Mouse (Mus musculus) cerebellum, postnatal 25 days (tissue): Measurements from ENCODE around the gene Bzw1.

Experiments
- DNase-seq, 2 experiments: peaks; one replicate each; pipeline ENCODE4 v3.0.0; 2021; ENCODE audit warnings: mixed read lengths in 2 of 2

Bzw1 gene

DNA sequence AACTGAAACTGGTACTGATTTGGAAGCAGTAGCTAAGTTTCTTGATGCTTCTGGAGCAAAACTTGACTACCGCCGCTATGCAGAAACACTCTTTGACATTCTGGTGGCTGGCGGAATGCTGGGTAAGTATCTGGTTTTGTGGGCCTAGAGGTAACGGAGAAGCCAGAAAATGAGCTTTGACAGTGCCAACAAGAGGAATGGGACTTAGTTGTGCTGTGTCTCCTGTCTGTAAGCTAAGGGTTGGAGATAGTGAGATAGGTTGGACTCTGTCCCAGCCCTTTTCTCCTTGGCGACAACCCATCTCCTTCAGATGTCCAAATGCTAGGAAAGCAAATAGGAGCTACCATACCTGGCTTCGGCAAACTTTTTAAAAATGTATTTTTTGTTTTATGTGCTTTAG, 5.0 kb downstream of the Bzw1 start:
- DNase-seq = no peak

DNA sequence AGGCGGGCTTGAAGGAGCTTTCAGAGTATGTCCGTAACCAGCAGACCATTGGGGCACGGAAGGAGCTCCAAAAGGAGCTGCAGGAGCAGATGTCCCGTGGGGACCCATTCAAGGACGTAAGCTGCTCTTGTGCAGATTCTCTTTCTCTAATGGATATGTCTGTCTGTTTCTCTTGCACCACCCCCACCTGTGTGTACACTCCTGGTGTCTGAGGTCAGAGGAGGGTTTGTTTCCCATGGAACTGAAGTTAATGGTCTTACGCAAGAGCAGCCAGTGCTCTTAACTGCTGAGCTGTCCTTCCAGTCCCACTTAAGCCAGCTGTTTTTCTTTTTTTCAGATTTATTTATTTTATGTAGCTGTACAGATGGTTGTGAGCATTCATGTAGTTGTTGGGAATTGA, 8.7 kb downstream of the Bzw1 start:
- no peak for DNase-seq

DNA sequence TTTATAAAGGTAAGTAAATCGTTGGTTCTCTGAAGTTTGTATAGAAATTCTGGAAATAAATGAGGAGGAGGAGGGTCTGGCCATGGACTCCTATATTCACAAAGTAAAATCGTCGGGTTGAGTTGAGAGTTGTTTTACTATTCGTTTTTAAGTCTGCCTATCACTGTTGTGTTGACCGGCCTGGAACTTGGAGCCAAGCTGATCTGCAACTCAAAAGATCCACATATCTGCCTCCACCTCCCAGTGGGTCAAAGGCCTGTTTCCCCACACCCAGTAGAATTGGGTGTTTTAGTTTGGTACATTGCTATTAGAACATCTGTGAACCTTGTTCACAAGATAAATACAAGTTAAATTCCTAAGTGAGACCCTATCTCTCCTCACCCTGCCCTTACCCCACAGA, 11.0 kb downstream of the Bzw1 start:
- no peak for DNase-seq

DNA sequence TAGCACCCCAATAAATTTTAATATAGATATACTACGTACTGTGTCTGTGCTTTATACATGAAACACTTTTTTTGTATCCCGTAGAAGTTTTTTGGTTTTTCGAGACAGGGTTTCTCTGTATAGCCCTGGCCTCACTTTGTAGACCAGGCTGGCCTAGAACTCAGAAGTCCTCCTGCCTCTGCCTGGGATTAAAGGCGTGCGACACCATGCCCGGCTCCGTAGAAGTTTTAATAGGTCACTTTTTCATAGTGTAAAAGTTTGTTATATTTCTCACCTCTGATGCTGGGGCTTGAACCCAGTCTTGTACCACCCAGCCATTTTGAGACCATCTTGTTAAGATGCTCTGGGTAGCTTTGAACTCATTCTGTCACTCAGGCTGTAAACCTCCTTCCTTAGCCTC, 14.6 kb downstream of the Bzw1 start:
- DNase-seq = no peak

DNA sequence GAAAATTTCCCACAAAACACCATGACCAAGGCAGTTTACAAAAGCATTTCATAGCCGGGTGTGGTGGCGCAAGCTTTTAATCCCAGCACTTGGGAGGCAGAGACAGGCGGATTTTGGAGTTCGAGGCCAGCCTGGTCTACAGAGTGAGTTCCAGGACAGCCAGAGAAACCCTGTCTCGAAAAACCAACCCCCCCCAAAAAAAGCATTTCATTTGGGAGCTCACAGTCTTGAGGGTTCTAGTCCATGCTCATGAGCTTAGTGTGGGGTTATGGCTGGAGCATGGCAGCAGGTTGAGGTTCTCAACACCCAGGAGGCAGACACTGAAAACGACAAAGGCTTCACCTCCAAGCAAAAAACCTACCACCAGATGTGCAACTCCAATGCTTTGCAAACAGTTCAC, 15.4 kb downstream of the Bzw1 start:
- DNase-seq = no peak

DNA sequence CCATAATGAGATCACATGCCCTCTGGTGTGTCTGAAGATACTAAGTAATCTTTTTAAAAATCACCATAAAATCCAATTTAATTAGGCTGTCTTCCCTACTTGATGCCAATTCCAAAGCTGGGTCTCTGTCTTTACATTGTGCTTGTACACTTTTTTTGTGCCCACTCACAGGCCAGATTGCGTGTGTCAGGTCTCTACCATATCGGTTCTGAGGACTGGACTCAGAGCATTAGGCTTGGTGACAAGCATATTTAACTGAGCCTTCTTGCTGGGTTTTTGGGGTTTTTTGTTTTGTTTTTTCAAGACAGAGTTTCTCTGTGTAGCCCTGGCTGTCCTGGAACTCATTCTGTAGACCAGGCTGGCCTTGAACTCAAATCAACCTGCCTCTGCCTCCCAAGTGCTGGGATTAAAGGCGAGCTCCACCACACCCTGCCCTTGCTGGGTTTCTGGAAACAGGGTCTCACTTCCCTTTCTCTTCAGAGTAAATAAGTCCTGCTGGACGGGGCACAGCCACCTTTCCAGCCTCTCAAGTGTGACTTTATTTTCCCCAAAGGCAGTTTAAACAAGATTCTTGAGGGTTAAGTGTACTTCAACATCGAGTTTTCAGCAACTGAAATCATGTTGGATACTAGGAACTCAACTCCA, 17.0 kb downstream of the Bzw1 start:
- no peak for DNase-seq

DNA sequence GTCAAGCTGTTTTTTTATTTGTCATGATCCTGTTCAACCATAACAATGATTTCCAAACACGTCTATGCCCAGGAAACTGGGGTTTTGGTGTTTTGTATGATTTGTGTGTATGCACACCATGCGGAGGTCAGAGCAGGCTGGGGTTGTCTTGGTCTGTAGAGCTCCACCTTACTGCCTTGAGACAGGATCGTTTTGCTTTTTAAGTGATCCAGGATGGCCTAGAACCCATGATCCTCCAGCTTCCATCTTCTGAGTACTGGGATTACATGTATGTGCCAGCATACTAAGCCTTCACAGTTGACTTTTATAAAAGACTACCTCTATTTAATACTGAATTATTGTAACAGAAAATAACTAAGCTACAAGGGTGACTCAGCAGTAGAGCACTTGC, 17.5 kb downstream of the Bzw1 start:
- no peak for DNase-seq

DNA sequence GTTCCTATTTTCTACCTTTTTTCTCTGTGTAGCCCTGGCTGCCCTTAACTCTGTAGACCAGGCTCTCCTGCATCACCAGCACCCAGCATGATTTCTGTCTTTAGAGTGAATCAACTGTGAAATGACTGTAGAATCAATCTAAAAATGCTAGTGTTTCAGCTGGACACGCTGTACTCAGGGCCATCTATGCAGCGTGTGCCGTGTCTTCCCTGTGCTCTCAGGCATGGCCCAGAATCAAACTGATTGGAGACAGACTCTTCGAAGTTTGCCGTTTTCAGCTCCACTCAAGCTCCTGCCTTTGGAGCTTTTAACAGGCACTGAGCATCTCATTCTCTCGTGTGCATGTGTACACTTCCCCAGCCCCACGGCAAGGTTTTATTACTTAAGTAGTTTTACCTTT, 18.1 kb downstream of the Bzw1 start:
- no peak for DNase-seq

DNA sequence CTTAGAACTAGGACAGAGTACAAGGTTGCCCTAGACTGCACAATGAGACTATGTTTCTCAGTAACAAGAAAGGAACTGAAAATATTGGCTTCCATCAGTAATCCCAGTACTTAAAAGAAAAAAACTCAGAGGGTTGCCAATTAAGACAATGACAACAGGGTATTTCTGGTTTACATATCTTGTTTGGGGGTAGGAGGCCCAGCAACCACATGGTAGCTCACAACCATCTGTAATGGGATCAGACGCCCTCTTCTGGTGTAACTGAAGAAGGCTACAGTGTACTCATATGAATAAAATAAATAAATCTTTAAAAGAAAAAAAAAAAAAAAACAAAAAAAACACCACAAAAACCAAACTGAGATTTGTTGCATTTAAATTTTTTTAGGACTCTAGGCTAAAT, 22.7 kb downstream of the Bzw1 start:
- no peak for DNase-seq

DNA sequence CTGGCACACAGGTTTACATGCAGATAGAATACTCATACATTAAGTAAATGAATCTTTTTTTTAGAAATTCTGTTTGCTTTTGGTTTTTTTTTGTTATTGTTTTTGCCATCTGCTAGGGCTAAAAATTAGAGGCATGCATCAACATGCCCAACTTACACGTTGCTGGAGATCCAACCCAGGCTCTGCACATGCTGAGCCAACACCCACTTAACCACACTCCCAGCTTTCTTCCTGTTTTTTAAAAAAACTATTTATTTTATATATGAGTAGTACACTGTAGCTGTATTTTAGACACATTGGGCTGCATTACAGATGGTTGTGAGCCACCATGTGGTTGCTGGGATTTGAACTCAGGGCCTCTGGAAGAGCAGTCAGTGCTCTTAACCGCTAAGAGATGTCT, 23.4 kb downstream of the Bzw1 start:
- no peak for DNase-seq

DNA sequence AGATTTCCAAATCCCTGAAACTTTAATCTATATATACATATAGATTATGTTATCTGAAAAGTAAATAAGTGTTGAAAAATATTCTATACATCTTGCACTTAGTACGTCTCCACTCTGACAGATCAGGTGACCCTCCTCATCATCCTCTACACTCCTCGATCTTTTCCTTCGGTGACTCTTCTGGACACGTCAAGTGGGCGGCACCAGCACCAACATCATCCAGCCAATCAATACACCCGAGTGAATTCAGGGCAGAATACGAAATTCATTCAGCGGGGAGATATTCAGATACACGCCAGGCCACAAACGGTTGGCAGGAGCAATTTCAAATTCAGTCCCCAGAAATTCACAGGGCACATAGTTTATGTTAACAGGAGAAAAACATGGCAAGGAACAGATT, 27.3 kb downstream of the Bzw1 start:
- DNase-seq = no peak

DNA sequence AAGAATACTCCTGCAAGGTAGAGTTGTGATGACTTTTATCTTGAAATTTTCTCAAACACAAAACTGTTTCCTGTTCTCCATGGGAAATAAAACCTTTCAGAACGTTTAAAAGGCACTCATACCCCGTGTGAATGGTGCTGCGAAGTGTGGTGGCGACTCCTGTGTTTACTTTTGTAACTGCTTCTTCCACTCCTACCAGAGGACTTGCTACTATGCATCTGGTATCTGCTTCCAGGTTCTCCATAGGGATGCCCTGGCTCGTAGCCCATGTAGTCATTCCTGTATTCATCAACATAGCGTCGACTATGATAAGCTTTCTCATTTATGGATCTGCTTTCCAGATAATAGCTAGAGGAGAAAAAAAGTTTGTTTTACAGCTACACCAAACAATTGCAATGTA, 28.3 kb downstream of the Bzw1 start:
- DNase-seq = peak; percentile 69 to 84

DNA sequence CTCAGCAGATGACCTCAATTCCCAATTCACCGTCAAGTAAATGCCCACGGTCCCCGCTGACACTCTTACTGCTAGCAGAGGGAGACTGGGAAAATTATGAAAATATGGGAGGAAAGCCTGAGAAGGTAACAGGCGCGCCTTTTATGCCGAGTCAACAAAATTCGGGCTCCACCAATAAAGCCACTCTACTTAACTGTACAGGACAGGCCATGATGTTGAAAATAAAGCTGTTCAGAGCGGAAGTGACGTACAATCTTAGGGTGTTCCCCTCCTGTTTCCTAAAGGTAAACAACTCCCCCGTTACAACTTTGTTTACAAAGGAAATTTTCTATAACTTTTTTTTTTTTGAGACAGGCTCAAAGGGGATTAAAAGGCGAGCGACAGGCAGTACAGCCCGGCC, 30.2 kb downstream of the Bzw1 start:
- DNase-seq = peak; percentile 32 to 35

DNA sequence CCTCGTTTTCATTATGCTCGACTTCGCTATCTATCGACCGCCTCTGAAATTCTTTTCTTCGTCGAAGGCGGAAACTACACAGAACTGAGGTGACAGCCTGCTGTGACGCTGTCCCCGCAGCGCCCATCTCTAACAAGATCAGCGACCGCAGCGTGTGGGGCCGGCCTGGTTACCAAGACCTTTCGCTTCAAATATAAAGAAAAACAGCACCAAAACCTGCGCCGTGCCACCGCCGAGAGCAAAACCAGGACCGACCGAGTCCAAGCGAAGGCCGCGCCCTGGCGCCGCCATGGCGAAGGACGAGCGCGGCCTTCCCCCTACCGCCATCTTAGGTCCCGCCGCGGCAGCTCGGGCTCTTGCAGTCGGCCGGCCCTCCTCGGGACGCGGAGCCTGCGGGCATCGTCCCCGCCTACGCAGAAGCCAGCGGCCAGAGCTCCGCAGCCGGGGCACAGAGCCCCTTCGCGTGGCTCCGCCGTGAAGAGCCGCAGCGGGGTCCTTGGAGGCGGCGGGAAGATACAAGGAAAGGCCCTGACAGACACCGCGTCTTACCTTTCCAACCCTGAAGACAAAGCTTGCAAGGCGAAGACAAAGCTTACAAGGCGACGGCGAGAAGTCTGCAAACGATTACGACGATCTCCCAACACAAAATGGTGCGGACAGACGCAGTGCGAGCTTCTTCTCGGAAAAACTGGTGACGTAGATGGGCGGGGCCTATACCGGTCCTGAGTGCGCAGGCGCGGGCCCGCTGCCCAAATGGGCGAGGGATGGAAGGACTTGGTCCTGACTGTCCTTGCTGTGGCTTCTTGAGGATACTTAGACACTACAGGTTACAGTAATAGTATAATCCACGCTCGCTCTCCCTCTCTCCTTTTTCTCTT, 30.9 kb downstream of the Bzw1 start, which contains the start of gene Clk1:
Gene Clk1, minus strand, starts transcription at position 696 of the 878 bp plus-strand sequence.
- peak; percentile 99 for DNase-seq

DNA sequence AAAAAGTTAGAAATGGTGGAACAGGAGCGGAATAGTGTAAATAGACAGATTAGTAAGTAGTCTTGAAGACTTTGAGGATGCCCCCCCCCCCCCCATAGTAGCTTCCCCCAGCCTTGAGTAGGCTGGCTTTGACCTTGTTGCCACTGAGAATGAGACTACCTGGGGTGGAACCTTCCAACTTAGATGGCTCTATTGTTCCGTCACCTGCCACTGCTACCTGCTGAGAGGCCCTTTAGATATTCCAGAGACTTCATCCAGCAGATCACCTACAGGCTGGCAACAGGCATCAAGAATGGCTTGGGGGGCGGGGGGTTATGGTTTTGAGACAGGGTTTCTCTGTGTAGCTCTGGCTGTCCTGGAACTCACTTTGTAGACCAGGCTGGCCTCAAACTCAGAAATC, 31.9 kb downstream of the Bzw1 start:
- no peak for DNase-seq

DNA sequence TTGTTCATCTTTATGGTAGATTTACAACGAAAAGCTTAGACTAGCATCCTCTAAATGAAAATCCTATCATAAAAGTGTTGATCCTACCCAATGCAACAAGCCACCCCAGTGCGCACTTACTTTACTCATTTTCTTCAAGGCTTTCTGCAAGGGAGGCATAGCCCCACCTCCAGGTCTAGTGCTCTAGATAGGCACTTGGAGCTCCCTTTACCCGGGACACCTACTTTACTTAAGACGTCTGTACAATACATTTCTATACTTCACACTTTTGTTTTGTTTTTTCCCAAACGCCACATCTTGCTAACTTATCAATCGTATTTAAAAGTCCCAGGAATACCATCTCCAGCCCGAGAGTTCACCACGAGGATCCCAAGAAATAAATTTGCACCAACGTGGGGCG, 52.0 kb downstream of the Bzw1 start:
- DNase-seq = no peak

DNA sequence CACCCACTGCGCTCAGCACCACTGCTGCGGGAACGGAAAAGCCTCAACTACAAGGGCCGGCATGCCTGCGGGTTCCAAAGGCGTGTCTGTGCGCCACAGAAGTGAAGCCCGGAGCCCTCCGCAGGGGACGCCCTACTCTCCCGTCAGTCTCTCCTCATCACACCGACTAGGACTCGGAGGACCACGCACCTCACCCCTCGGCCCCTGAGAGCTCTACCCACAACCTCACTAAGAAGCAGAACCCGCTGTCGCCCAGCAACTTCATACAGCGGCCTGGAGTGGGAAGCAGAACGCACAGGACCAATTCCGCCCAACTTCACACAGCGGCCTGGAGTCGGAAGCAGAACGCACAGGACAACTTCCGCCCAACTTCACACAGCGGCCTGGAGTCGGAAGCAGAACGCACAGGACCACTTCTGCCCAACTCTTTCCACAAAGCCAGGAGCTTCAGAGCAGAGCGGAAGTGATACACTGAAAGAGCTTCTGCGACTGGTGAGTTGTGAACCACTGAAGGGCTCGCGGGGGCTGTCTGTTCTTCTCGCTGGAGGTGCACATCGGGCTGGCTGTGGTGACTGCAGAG, 52.5 kb downstream of the Bzw1 start, which contains the start of the genes Nif3l1 and Ppil3:
Gene Nif3l1, plus strand, starts transcription at position 9 of the 580 bp plus-strand sequence.
Gene Ppil3, minus strand, starts transcription at position 344 of the 580 bp plus-strand sequence.
- peak; percentile 82 to 83 for DNase-seq

DNA sequence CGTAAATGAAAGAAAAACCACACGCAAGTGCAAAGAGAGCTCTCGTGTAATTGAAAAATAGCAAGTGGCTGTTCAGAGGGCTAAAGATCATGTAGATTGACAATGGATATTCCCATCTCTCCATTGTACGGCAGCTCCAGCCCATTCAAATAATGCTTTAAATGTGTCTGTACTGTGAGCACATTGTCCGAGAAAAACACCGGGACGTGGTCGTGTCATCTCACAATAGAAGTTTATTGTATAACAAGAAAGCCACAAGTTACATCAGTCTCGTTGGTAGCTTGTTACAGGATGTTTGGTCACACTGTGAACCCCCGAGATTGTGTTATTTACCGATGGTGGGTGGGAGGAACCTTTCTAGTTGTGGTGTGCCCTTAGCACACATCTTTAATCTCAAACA, 53.2 kb downstream of the Bzw1 start:
- no peak for DNase-seq

DNA sequence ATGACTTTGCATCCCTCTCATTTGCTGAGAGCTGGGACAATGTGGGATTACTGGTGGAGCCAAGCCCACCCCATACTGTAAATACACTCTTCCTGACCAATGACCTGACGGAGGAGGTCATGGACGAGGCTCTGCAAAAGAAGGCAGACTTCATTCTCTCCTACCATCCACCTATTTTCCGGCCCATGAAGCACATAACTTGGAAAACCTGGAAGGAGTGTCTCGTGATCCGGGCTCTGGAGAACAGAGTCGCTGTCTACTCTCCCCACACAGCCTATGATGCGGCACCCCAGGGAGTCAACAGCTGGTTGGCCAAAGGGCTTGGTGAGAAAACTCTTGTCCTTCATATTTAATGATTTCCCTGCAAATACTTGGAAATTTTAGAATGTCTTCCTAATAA, 55.1 kb downstream of the Bzw1 start:
- DNase-seq = no peak

DNA sequence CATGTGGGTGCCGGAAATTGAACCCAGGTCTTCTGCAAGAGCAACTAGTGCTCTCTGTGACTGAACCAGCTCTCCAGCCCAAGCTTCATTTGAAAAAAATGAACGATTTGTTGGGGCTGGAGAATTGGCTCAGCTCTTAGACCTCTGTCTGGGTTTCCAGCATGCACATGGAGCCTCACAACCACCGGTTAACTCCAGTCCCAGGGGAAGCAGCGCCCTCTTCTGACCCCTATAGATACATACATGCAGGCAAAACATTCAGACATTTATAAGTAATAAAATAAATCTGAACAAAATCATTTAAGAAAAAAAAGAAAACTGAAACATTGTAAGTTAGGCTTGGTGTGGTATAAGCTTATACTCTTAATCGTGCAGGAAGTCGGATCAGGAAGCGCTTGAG, 55.7 kb downstream of the Bzw1 start:
- DNase-seq = no peak

DNA sequence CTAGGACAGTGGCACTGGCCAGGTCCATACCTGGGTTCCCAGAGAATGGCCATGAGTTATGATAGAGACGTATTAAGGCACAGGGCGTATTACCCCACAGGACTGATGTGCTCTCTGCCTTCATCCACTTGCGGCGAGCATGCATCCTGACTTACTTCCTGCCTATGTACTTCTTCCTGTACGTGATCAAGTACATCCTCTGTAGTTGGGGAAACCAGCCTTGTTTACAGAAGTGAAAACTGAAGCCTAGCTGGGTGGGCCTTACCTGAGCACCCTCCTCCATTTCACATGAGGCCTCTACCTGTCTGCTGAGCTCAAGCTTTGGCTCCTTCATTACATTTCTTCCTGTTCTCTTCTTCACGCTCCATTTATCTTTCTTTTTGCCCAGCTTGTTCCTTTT, 61.6 kb downstream of the Bzw1 start:
- no peak for DNase-seq
